Mouse (Mus musculus) right cerebral cortex, postnatal 14 days (tissue): ENCODE results near the gene 1700016K19Rik.
A peak's percentile ranks its signal among the peaks of the same experiment; 100 is the strongest.
"Not testable (repeated sequence)": the region's sequence is repeated elsewhere in the genome, so short reads cannot be mapped to it uniquely, and the experiment has no call there.

Source experiments
- DNase-seq: peaks from one replicate; pipeline ENCODE4 v3.0.0; 2022

The 1700016K19Rik gene

DNA sequence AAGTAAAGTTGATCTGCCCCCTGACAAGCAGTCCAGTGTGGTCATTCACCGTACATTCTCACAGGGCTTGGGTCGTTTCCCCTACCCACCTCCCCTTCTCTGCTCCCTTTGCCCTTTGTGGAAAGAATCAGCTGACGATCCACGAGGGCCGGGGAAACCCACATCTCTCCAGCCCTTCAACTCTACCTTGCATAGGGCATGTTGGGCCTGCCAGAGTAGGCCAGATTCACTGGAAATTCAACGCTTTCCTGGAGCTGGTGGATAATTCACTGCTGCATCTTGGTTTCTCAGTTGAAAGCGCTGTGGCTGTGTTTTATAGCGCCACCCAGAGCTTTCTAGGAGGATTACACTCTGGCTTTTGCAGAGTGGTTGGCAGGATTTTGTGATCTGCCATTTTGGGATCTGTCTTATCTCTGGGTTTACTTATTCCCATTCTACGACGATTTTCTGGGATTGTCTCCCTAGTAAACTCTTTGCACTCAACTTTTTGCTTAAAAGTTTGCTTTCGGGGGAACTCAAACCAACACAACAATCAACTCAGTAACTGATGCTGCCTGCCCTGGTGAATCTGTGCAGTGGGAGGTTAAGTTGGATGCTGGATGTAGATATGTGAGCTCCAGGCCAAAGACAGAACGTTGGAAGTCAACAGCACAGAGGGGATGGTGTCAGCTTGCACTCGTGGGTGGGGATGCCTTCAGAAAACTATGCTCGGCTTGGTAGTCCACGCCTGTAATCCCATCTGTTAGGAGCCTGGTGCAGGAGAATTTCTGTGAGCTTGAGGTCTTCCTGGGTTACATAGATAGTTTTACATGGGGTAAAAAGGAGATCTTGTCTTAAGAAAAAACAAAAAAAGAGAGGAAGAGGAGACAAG is 8.5 kb upstream of the 1700016K19Rik start:
- no peak for DNase-seq

DNA sequence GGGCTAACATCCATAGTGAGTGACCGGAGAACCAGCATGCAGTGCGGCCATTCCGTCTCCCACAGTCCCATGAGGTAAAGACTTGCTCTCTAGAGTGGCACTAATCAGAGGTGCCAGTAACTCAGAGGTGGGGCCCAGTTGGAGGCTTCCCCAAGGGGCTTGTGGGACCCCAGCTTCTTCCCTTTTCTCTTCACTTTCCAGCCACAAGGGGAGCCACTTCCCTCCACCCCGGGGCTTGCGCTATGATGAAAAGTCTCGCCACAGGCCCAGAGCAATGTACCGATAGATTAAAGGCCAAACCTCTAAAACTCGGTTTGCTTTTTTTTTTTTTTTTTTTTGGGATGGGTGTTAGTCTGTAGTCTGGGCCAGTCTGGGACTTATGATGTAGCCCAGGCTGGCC is 7.8 kb upstream of the 1700016K19Rik start:
- no peak for DNase-seq

DNA sequence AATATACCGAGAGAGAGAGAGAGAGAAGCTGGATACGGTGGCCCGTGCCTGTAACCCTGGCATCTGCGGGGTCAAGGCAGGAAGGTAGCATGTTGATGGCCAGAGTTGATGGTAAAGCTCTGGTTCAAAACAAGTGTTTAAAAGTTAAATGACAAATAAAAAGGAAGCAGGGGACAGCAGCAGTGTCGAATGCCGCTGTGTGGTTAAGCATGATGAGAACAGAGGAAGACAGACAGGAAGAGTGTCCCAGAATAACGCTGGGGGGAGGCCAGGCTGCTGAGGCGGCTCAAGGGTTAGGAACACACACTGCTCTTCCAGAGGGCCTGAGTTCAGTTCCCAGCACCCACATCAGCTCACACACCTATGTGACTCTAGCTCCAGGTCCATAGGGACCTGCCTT is 7.2 kb upstream of the 1700016K19Rik start:
- DNase-seq: no peak

DNA sequence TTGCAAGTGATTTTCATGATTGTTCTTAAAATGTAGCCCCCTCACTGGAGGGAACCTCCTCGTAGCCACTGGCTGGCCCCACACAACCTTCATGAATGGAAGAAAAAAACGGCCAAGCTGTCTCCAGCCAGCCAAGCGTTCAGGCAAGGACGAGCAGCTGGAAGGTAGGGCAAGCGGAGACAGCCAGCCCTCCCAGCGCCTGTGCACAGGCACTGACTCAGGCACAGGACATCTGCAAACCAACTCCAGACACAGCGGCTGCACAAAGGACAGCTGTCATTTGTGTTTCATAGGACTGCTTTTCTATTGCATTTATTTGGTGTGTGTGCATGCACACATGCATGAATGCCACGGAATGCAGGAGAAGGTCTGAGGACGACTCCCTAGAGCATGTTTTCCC is 5.4 kb upstream of the 1700016K19Rik start:
- DNase-seq: no peak

DNA sequence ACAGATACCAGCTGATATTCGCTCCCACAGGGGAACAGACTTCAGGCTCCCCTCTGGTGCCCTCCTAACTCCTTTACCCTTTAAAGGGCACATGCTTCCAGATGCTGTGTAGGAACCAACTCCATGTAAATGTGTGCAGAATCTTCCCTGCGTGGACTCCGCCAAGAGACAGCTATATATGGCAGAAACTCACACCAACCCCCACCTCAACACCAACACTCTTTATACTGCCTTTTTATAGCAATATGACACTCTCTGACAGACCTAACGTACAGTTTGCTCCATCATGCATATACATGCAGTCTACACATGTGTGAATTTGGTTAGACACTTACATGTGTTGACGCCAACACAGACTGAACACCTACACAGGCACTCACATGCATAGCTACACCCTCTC is 989 bp downstream of the 1700016K19Rik start:
- DNase-seq: no peak

DNA sequence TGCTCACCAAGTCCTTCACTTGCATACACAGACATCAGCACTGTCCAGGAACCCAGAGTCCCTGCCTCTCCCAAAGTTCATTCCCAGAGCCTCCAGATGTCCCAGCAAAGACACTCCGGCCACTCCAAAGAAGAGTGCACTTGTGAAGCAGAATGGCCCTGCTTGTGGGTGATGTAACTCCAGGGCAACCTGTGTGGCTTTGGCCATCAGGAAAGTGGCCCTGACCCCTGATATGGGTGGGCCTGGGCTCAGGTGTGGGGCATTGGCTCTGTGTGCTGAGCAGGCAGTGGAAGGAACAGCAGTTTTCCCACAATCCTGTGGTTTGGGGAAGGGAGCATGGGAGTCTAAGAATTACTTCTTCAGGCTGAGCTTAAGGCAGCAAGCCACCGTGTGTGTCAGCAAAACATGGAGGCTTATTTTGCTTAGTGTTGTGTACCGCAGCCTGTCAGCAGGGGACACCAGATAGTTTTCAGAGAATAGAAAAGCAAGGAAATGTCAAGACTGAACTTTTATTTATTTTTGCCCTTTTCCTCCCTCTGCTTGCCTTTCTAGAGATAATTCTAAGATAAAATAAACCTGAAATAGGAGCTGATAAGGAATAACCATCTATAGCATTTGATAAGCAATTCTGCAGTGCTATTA is 1.6 kb downstream of the 1700016K19Rik start:
- no peak for DNase-seq

DNA sequence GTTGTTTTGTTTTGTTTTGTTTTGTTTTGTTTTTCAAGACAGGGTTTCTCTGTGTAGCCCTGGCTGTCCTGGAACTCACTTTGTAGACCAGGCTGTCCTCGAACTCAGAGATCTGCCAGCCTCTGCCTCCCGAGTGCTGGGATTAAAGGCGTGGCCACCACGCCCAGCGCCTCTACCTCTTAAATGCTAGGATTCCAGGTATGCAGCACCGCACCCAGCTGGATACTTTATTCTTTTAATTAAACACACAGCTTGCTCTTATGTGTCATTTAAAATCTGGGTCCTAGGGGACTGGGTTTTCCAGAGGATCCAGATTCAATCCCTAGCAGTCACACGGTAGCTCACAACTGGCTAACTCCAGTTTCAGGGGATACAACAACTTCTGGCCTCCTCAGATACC is 4.6 kb downstream of the 1700016K19Rik start:
- DNase-seq: not testable (repeated sequence)

DNA sequence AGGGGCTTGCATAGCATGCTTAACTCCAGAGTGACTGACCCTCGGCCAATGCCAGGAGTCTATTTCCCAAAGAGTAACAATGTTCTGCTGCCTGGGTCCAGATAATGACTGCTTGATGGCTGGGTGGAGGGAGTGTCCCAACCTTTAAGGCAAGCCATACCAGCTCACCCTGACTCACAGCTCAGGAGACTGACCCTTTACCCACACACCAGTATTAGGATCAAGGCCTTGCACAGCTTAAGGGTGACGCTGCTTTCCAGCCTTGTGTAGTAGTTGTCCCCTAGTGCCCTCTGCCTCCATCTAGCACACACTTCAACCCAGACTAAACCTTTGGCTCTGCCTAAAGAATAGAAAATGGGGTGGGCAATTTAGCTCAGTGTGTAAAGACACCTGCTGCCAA is 8.4 kb downstream of the 1700016K19Rik start:
- no peak for DNase-seq

DNA sequence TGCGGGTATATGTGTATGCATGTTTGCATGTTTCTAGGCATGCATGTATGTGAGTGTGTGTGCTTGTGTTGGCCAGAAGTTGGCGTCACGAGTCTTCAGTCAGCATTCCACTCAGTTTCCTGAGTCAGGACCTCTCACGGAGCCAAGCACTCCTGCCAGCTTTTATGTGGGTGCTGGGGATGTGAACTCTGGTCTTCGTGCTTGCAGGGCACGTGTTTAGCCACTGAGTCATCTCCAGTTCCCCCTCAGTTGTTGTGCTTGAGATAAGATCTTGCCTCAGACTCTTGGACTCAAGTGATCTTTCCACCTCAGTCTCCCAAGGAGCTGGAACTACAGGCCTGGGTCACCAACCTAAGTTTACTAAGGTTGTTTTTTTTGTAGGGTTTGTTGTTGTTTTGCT is 9.4 kb downstream of the 1700016K19Rik start:
- no peak for DNase-seq

DNA sequence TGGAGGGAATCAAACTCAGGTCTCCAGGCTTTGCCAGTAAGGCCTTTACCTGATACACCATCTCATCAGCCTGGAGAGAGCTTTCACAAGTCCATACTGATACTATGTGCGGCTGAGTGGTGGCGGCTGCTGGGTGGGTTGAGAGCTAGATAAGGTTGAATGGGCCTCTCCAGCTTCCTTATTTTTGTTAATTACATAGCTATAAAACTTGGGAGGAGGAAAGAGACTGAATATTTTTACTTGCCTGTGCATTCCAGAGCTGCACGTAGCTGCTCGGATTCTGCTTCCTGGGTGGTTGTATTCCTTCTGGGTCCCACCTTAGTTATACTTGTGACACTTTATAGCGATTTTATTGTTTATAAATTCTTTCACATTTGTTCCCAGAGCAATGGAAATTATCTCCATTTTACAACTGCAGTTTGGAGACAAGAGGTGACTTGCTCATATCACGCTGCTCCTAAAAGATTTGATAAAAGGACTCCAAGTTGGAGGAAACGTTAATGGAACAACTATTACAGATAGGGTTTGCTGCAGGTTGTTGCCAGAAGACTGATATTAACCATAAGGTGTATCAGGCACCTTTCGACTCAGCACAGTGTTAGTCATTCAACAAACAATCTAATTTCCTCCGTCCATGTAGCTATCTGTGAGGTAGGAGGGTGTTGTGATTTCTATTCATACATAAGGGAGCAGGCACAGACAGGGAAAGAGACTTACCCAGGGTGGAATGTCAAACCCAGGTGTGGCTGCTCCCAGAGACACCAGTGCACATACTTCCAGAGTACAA is 11.3 kb downstream of the 1700016K19Rik start:
- no peak for DNase-seq

DNA sequence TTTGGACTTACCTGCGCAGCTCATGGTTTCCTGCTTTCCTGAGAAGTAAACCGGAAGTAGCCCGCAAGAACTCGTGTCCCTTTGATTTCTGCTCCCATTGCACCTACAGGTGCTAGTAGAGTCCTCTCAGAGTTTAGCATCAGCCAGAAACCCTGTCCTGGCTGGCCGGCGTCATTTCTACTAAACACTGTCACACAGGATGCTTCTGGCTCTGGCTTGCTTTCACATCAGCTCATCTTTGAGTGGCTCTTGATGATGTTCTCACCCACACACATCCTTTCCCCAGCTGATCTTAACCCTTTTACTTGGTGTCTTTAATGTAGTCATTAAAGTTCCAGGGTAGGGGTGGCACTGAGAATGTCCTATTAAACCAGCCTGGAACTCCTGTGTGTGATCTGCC is 15.5 kb downstream of the 1700016K19Rik start:
- DNase-seq: no peak

DNA sequence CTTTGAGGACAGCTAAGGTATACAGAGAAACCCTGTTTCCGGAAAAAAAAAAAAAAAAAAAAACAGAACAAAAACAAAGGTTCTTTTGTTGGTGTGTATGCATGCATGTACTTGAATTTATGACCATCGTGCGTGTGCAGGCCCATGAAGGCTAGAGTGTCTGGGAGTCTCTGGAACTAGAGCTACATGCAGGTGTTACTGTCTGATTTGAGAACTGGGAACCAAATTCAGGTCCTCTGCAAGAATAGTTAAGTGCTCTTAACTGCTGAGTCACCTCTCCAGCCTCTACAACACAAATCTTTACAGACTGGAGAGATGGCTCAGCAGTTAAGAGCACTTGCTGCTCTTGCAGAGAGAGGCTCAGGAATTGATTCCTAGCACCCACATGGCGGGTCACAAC is 16.1 kb downstream of the 1700016K19Rik start:
- DNase-seq: no peak

DNA sequence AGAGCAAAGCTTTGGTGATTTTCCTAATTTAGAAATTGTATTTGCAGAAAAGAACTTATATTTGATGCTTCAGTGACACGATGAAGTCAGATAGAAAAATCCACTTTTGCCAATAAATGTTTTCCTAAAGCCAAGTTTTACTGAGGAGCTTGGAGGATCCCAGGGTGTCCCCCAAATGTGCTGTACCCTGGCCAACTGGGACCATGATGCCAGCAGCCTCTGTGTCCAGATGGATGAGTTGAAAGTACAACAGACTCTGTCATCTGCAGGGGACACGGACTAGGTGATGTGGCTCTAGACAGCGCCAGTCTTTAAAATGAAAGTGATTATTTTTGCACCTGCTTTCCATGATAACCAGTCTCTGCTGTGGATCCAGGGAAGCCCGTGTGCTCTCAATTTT is 20.2 kb downstream of the 1700016K19Rik start:
- DNase-seq: no peak

DNA sequence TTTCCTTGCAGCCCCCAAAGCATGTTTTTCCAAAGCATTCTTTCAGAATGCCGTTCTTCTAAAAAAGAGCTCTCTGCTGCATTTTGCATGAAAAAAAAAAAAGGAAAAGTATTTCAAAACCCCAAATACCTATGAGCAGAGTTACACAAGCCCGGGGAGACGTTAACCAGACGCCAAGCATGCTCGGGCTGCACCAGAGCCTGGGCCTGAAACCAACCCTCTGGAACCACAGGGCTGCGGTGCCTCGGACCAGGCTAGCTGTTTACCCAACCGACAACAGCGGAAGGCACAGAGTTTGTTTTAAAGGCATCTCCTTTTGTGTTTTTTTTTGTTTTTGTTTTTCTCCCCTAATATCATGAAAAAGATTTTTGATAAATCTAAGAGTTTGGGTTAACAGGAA is 21.2 kb downstream of the 1700016K19Rik start:
- DNase-seq: no peak

DNA sequence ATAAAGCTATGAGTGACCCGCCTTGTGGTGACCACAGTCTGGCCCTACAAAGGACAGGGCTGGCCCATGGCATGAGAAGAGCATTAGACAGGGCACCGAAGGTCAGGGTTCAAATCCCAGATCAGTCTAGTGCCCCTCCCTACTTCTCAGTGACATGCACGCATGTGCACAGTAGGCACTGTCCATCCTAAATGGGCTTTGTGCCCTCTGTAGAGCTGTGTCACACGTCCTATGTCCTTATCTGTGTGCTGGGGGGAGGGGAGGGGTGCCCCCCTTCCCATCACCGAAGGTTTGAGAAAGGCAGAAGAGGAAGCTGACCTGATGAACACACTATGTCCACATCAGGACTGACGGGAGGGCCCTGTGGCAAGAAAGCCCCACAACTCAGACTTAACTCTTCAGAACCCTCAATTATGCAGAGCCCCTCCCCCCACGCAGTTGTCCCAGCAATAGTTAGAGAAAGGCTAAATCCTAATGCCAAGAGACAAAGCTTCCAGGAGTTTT is 25.4 kb downstream of the 1700016K19Rik start:
- DNase-seq: no peak

DNA sequence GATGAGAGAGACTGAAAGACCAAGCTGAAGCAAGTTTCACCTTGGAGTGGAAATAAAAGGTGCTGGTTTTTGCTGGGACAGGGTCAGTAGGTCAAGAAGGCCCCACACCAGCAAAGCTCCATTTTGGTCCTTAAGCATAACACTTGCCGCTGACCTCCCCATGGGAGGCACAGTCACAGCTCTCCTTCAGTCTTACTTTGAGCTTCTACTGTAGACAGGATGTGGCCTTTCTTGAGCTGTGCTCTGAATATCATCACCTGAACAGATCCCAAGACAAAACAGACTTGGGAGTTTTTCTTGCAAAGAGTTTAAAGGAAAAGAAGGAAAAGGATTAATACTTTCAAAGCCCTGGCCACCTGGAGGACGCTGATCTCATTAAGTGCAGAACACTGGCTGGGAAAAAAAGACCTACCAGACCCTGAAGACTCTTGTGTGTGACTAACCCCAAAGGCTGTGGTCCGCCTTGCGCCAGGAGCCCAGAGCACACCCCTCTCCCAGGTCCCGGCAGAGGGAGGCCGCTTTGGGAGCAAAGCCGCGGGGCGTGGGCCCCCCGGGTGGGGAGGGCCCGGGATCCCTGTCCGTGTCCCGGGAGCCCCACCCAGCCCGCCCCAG is 26.9 kb downstream of the 1700016K19Rik start:
- DNase-seq: no peak

DNA sequence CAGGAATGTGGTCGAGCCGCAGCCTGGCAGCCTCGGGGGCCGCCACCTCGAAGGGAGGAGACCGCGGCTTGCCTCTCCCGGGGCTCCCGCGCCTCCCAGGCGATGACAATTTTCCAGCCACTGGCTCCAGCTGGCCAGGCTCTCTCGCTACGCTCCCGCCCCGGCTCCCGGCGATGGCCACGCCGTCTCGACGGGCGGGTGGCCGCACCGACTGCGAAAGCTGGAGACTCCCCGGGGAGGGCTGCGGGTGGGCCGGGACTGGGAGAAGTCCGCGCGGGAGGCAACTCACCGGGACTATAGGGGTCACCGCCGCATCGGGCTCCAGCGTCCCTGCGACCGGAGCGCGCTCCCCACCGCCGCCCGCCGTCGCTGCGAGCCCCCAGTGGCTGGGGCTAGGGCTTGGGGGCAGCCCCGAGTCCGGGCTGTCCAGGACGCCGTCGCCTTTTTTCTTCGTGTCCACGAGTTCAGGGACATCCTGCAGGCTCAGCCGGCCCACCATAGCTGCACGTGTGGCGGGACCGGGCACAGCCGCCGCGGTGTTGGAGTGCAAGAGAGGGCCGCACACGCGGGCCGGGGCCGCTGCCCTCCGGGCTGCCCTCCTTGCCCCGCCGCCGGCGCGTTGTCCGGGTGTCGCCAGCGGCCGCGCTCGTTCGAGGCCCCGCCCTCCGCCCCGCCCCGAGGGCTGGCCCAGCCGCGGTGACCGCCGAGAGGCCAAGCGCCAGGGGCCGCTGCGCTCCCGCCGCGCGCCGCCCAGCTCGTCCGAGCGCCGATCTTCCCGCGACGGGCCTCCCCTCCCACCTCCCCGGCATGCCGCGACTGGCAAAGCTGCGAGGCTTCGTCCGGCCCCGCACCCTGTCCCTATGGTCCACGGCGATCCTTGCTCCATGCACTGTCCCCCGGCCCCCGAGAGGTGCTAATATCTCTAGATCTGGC is 27.7 kb downstream of the 1700016K19Rik start, which contains the start of gene Rflnb:
Rflnb (minus strand) TSS at position 644 of the 933 bp plus-strand sequence.
- peak; percentile 71 for DNase-seq

DNA sequence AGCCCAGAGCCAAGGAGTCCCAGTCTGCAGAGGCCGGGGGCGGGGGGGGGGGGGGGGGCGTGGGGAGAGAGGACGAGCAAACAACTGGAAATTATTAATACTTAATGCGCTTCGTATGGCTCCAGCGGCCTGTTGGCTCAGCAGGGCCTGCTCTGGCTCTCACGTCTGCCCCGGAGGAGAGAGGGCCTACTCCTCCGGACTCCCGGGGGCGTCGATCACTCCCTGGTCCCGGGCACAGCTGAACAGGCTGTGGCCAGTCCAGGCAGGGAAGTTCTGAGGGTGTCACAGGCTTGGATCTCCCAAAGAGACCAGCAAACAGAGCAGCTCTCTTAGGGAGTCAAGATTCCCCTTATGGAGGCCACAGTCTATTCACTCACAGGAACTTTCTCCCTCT is 28.4 kb downstream of the 1700016K19Rik start:
- no peak for DNase-seq

DNA sequence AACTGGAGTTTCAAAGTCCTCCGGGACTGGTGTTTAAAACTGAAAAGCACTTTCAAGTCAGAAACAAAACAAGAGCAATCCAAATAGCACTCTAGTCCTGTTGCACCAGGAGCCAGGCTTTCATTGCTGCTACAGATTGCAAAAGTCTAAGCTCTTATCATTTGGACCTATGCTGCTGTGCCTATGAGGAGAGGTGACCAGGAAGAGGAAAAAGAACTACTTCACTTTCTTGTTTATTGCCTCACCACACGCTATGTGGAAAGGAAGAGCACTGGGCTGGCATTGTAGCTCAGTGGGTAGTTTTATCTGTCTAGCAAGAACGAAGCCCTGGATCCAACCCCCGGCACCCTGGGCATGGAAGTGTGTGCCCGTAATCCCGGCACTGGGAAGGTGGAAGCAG is 33.6 kb downstream of the 1700016K19Rik start:
- DNase-seq: no peak

DNA sequence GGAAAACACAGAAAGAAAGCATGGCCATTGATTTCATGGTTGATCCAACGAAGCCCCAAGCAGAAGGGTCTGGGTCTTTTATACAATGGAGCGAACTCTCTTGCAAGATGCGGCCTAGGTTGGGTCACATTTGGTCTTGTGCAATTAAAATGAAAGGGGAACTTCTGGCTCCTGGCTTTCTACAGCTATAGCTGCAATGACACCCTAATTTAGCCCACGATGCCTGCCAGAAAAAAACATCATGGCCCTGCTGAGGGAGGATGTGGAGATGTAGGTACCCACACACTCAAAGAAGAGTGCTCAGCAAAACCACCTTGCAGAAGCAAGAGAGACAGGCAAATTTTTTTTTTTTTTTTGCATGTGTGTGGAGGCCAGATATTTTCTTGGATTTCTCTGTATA is 34.1 kb downstream of the 1700016K19Rik start:
- DNase-seq: no peak

DNA sequence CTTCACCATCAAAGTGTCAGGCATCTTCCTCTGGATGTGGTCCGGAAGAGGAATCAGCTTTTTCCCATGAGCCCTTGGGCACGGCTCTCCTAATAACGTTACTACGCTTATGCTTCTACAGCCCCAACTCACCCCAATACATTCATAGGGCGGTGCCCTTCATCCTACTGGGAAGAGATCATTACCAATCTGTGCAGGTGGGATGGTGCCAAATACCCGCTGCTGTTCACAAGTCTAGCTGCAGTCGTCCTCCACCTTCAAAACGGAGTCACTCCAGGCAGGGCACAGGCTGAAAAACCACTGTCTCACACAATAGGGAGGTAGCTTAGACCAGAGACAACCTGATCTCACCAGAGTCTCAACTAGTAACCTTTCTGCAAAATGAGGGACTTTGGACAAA is 35.5 kb downstream of the 1700016K19Rik start:
- no peak for DNase-seq
